Mouse (Mus musculus) T-helper 2 cell (primary cell): ENCODE results near the gene Rps19bp1.

Experiments used
- in situ Hi-C: fragments of 300-600 bp; cut with MboI, MseI; formaldehyde crosslinking; loops from one replicate; pipeline ENCODE4 v1.15.1; 2025; ENCODE audit warnings: high pct_unique_total_duplicates

Gene Rps19bp1

GRCm38 (mm10) chr15:80221031-80221430 is 43.1 kb downstream of the Rps19bp1 start:
- in situ Hi-C loops, result loop anchor here (10.0 kb wide), 1 partner anchor 126 kb away; the partner anchor contains the start of genes Rpl3 and Syngr1

GRCm38 (mm10) chr15:80219705-80220657 is 44.1 kb downstream of the Rps19bp1 start:
- in situ Hi-C loops, result loop anchor here (10.0 kb wide), 1 partner anchor 125 kb away; the partner anchor contains the start of genes Rpl3 and Syngr1

- in situ Hi-C loops, result no loop called here
Observed at GRCm38 (mm10) chr15:80219211-80219610, 44.9 kb downstream of the Rps19bp1 start.

DNA sequence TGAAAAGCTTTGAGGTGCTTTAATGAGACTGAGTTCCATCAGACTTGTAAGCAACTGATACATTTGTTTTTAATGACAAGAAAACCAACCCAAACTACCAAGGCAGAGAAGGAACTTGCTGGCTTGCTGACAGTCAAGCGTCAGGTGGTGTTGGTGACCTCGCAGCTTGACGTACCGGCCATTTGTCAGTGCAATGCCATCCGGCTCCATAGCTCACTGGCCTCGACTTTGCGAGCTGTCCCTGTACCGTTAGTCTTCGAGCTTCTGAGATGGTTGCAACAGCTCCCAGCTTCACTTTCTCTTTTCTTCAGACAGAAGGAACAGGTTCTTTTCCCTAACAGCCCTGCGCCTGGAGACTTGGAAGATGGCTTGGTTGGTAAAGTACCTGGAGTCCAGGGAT is 46.6 kb downstream of the Rps19bp1 start:
- in situ Hi-C loops, result no loop called here

DNA sequence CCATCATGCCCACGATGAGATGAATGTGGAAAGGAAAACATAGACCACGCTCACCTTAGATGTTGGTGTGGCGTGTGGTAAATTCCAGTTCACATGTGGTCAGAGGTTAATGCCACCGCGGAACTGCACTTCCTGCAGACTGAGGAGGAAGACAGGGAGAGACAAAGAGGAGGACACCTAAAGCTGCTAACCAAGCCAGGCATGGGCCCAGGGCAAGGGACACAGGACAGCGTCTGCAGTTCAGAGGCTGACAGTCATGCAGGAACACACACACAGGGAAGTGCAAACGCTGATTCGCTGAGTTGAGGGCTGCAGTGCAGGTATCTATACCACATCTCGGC is 47.7 kb downstream of the Rps19bp1 start:
- in situ Hi-C loops, result no loop called here

DNA sequence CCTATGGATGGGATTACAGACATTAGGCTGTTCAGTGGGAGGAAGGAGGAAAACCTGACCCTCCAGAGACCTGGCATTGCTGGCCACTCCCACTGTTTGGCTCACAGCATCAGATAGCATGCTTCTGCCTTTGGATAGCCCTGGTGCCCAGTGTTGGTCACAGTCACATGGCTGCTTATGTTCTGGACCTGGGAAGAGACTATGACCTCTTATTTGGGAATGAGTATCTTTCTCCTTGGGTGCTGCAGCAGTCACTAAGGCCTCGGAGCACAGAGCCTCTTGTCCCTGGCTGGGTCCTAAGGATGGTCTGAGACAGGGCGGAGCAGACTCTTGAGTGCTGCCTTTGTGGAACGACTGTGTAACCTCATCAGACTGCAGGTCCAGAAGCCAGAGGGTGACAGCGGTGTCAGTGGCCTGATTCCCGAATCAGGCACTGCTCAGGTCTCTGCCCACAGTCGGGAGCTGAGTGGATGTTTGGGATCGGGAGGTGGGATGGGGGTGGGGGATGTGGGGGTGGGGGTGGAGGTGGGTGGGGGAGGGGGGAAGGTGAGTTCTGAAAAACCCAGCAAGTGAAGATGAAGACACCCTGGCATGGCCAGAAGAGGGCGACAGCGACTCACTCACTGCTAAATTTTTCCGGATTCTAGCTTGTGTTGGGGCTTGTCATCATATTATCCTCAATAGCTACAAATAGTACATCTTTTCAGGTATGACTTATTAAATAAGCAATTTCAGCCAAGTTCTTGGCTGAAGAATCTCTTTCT is 48.2 kb downstream of the Rps19bp1 start:
- in situ Hi-C loops, result no loop called here

DNA sequence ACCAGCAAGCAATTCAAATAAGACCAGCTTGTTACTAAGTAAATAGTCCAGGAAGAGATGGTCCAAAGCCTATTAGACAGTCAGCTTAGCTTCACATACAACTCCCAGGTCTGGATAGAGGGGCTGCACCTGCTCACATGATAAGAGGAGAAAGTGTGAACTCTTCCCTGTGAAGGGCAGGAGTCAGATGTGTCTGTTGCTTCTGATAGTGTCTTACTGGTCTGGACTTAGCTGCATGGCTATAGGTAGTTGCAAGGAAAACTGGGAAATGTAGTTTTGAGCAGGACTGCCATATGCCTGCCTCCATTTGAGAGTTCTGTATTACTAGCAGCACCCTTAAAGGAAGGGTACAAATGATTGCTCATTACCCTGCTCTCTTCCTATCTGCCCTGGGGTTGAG is 50.4 kb downstream of the Rps19bp1 start:
- in situ Hi-C loops, result no loop called here
